Mouse (Mus musculus) thymus, adult 2 months (tissue): Measurements from ENCODE around the gene Evi2.

Source experiments
- CTCF ChIP-seq: fragments of 200-500 bp; IDR thresholded peaks from 2 replicates; pipeline ENCODE4 v1.5.1; 2012; ENCODE audit warnings: mild to moderate bottlenecking, control low read depth, low read length, moderate library complexity, borderline replicate concordance; ENCODE audit not compliant: control insufficient read depth, poor library complexity, insufficient read depth; ENCODE audit errors: extremely low read depth
- POLR2A ChIP-seq: fragments of 200-500 bp; IDR thresholded peaks from 2 replicates; pipeline ENCODE4 v1.6.1; 2012; ENCODE audit warnings: mild to moderate bottlenecking, low read length, control low read depth, moderate library complexity; ENCODE audit not compliant: control insufficient read depth, poor library complexity, insufficient read depth; ENCODE audit errors: extremely low read depth

DNA sequence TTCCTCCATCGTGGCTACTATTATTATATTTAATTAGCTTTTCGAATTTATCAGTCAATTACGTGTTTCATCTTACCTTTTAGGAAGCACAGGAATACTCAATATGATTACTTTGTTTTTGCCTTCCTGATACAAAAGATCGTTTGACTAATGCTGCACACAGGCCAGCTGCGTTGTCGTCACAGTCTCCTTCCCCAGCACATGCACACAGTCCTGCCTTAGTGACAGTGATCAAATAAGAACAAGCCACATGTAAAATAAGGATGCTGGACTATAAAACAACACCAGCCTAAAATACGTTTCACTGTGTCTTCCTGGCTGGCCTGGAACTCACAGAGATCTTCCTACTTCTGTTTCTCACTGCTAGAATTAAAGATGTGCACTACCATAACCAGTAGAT lies 25.9 kb downstream of the Evi2 start:
- TF ChIP-seq POLR2A (no peak), CTCF (no peak)
